Mouse (Mus musculus) B cell, adult 67 days (primary cell): ENCODE results near the gene Tm9sf3. TPM values are rescaled to one million over a fixed set of nuclear protein-coding genes. Genes with fewer than 3 reads are reported as not detected.

Source experiments
- total RNA-seq, 2 experiments: library from RNA; stranded (reverse); gene quantifications; 4 replicates each; pipeline ENCODE4 v1.2.4; 2023

Tm9sf3 gene
- total RNA-seq, result 100 to 1,000 TPM; 105 to 115 TPM

GRCm38 (mm10) chr19:41263630-41264295 is at the start of gene Tm9sf3:
Tm9sf3 (minus strand) TSS chr19:41263997.

GRCm38 (mm10) chr19:41206811-41207344 is 56.9 kb downstream of the Tm9sf3 start, which contains the start of gene Tll2:
Tll2 (minus strand) TSS chr19:41206835.

Other genes with a start within 250 kb of the Tm9sf3 start
- not detected for gene Dntt, start 234.7 kb downstream of the Tm9sf3 start, total RNA-seq
- gene Opalin, start 186.9 kb downstream of the Tm9sf3 start, total RNA-seq, result not detected
- gene Tll2, start 57.2 kb downstream of the Tm9sf3 start, total RNA-seq, result under 1 TPM; 0.12 to 0.32 TPM
- gene Pik3ap1, start 121.1 kb upstream of the Tm9sf3 start, total RNA-seq, result 100 to 1,000 TPM; 263 to 285 TPM
- 10 to 100 TPM; 40.5 to 41.0 TPM for gene Lcor, start 218.6 kb upstream of the Tm9sf3 start, total RNA-seq